Comparison of ENCODE assay signal across 9 mouse cellular contexts in the genomic region with DNA sequence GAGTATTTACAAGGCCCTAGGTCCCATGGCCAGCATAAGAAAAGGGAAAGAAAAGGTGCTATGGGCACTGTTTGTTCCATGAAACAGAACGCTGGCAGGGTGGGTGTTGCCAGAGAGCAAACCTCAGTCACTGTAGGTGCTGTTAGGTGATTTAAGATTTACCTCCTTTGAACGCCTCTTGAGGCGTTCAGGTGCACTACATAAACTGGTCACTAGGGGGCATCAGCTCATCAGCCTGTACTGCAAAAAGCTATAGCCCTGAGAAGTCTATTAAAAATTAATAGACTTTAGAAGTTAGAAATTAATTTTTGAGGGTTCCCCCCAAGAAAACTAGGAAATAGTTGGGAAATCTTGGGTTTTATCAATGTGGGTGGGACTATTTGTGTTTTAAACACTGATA. TPM values are rescaled to one million over a fixed set of nuclear protein-coding genes. Genes with fewer than 3 reads are reported as not detected.
A peak's percentile ranks its signal among the peaks of the same experiment; 100 is the strongest.
DNase-seq lines count a peak whose midpoint lies in the region; TF ChIP-seq lines count a peak whose summit lies in the region.
"Had no signal": no experiment of that assay in that cellular context is flagged by ENCODE, and none has a peak within 500 bp of the region (broad histone marks: within the 10 kb centered on the region; RNA-seq: fewer than 3 reads in every experiment).

No protein-coding gene starts in this region.

- WGBS in small intestine, adult 2 months: under 1% methylated on average over 3 of the region's 3 CpGs

- peak; percentile 85 for DNase-seq in CD4-positive helper T cell, adult 2 months (ENCODE audit: low read depth, low spot score)
- DNase-seq in MEL (ENCODE audit: low read depth, low spot score): peak; percentile 85
- DNase-seq in cerebellum, postnatal 10 days: peak; percentile 88 to 93
- peak; percentile 41 to 62 for DNase-seq in gastrocnemius, postnatal 4 days (ENCODE audit: low spot score in 2 of 2)
- DNase-seq in layer of hippocampus, adult 9-10 months (ENCODE audit: low spot score): peak; percentile 74
- DNase-seq in lung, postnatal 36 days: peak; percentile 92
- no peak for DNase-seq in Muller cell, postnatal 12 days (ENCODE audit: inconsistent ontology term)

- peak; percentile 97 for TF ChIP-seq RAD21 in MEL (IDR thresholded peaks at IDR 0.05; ENCODE audit: low read depth, low read length)

- no peak overlapping the region for H3K27ac ChIP-seq in MEL (ENCODE audit: control insufficient read depth, low read depth, low read length)
- H3K27ac ChIP-seq in small intestine, adult 2 months (ENCODE audit: insufficient read depth, low read depth, low read length): no peak overlapping the region
- H3K27ac ChIP-seq: hindbrain, embryonic 15.5 days had no signal

- no peak overlapping the region for H3K4me3 ChIP-seq in MEL (ENCODE audit: control insufficient read depth in 1 of 2, insufficient read depth in 1 of 2, low read depth in 2 of 2, low read length in 2 of 2)
- H3K4me3 ChIP-seq in small intestine, adult 2 months (ENCODE audit: low read depth, low read length): no peak overlapping the region
- H3K4me3 ChIP-seq: hindbrain, embryonic 15.5 days had no signal

- TF ChIP-seq POLR2A in MEL (IDR thresholded peaks at IDR 0.05; ENCODE audit: control insufficient read depth in 1 of 2, insufficient read depth in 1 of 2, low read depth in 1 of 2, low read length in 2 of 2, poor library complexity in 1 of 2): no peak
- TF ChIP-seq POLR2A in small intestine, adult 2 months (IDR thresholded peaks at IDR 0.05; ENCODE audit: low read depth, low read length): no peak

- H3K9ac ChIP-seq in MEL (ENCODE audit: control insufficient read depth, low read depth, low read length, poor library complexity, severe bottlenecking): no peak overlapping the region
- H3K9ac ChIP-seq: hindbrain, embryonic 15.5 days had no signal

- H3K27me3 ChIP-seq in MEL (ENCODE audit: control insufficient read depth in 1 of 2, insufficient read depth in 2 of 2, low read length in 2 of 2): no peaks in the 10 kb centered on the region
- H3K27me3 ChIP-seq in small intestine, adult 2 months (ENCODE audit: control insufficient read depth, insufficient read depth, low read length): no peaks in the 10 kb centered on the region
- H3K27me3 ChIP-seq: hindbrain, embryonic 15.5 days had no signal

- TF ChIP-seq CTCF in MEL (IDR thresholded peaks at IDR 0.05 in 2 of 3, conservative IDR thresholded peaks at IDR 0.05 in 1 of 3; ENCODE audit: control insufficient read depth in 1 of 3, insufficient read depth in 1 of 3, low read depth in 2 of 3, low read length in 3 of 3, poor library complexity in 1 of 3, severe bottlenecking in 1 of 3): peak; percentile 74 to 92 (median 88)
- peak; percentile 40; the same call in 1 of the 2 replicates for TF ChIP-seq CTCF in small intestine, adult 2 months (IDR thresholded peaks at IDR 0.05; ENCODE audit: extremely low read depth, insufficient read length, insufficient replicate concordance, low read depth, low read length)

- TF ChIP-seq EP300 in MEL (IDR thresholded peaks at IDR 0.05; ENCODE audit: low read depth in 1 of 2, low read length in 2 of 2): no peak

- H3K79me2 ChIP-seq in MEL (ENCODE audit: control insufficient read depth, insufficient read depth, low read length, poor library complexity): no peaks in the 10 kb centered on the region; the same call in 1 of the 2 replicates

- peaks cover 0 to 4% of the 10 kb centered on the region in 2 experiments; a peak in 2 of 4 replicates for H3K36me3 ChIP-seq in MEL (ENCODE audit: control insufficient read depth in 1 of 2, insufficient read depth in 2 of 2, low read length in 2 of 2)
- H3K36me3 ChIP-seq in small intestine, adult 2 months (ENCODE audit: control insufficient read depth, insufficient read depth, low read length): 0 out of 2 replicates have a peak, but pooled peaks cover 2% of the 10 kb centered on the region

- H3K9me3 ChIP-seq in MEL (replicated peaks; ENCODE audit: insufficient read depth, low read length): no peaks in the 10 kb centered on the region
- H3K9me3 ChIP-seq: hindbrain, embryonic 15.5 days had no signal

- H3K4me1 ChIP-seq in MEL (ENCODE audit: control insufficient read depth in 1 of 2, insufficient read depth in 2 of 2, low read length in 2 of 2): no peaks in the 10 kb centered on the region
- peaks cover 3% of the 10 kb centered on the region; the same call in 1 of the 2 replicates for H3K4me1 ChIP-seq in small intestine, adult 2 months (ENCODE audit: control insufficient read depth, insufficient read depth, insufficient read length, low read length)

TF ChIP-seq in MEL, 35 proteins besides CTCF, POLR2A, EP300 and RAD21:
- TF ChIP-seq E2F4 (IDR thresholded peaks at IDR 0.05; ENCODE audit: borderline replicate concordance, low read depth, low read length): no peak
- TF ChIP-seq SIN3A (IDR thresholded peaks at IDR 0.05; ENCODE audit: low read length): no peak
- no peak for TF ChIP-seq USF1 (IDR thresholded peaks at IDR 0.05; ENCODE audit: low read depth, low read length)
- TF ChIP-seq POLR2AphosphoS5 (IDR thresholded peaks at IDR 0.05; ENCODE audit: borderline replicate concordance, low read depth, low read length): no peak
- TF ChIP-seq MYC (IDR thresholded peaks at IDR 0.05; ENCODE audit: low read depth, low read length): no peak
- TF ChIP-seq MAZ (IDR thresholded peaks at IDR 0.05; ENCODE audit: low read depth, low read length): no peak
- TF ChIP-seq ETS1 (IDR thresholded peaks at IDR 0.05; ENCODE audit: low read depth, low read length): no peak
- no peak for TF ChIP-seq ZKSCAN1 (IDR thresholded peaks at IDR 0.05; ENCODE audit: low read depth, low read length)
- no peak for TF ChIP-seq MEF2A (IDR thresholded peaks at IDR 0.05; ENCODE audit: extremely low read depth, insufficient replicate concordance, low read depth, low read length, poor library complexity, severe bottlenecking)
- TF ChIP-seq ZC3H11A (IDR thresholded peaks at IDR 0.05; ENCODE audit: low read depth, low read length): peak; percentile 97
- peak; percentile 43; the same call in 1 of the 2 replicates for TF ChIP-seq ZNF384 (IDR thresholded peaks at IDR 0.05; ENCODE audit: low read depth, low read length)
- TF ChIP-seq ELF1 (IDR thresholded peaks at IDR 0.05; ENCODE audit: low read depth, low read length): no peak
- no peak for TF ChIP-seq MYB (IDR thresholded peaks at IDR 0.05; ENCODE audit: low read depth, low read length)
- TF ChIP-seq JUND (IDR thresholded peaks at IDR 0.05; ENCODE audit: low read depth, low read length): no peak
- no peak for TF ChIP-seq NRF1 (IDR thresholded peaks at IDR 0.05; ENCODE audit: insufficient read depth, low read depth, low read length, poor library complexity, severe bottlenecking)
- no peak for TF ChIP-seq TBP (IDR thresholded peaks at IDR 0.05; ENCODE audit: low read depth, low read length)
- TF ChIP-seq GATA1 (IDR thresholded peaks at IDR 0.05; ENCODE audit: low read depth, low read length): no peak
- TF ChIP-seq CHD1 (IDR thresholded peaks at IDR 0.05; ENCODE audit: low read depth, low read length): no peak
- no peak for TF ChIP-seq TAL1 (IDR thresholded peaks at IDR 0.05; ENCODE audit: low read length)
- TF ChIP-seq GABPA (IDR thresholded peaks at IDR 0.05; ENCODE audit: low read depth, low read length): no peak
- no peak for TF ChIP-seq NELFE (IDR thresholded peaks at IDR 0.05; ENCODE audit: low read depth, low read length)
- no peak; the same call in 1 of the 2 replicates for TF ChIP-seq ZMIZ1 (IDR thresholded peaks at IDR 0.05; ENCODE audit: low read depth, low read length)
- TF ChIP-seq CHD2 (IDR thresholded peaks at IDR 0.05; ENCODE audit: low read length): no peak
- TF ChIP-seq KAT2A (conservative IDR thresholded peaks at IDR 0.05; ENCODE audit: low read depth, low read length): no peak
- no peak for TF ChIP-seq MXI1 (IDR thresholded peaks at IDR 0.05; ENCODE audit: low read depth, low read length)
- no peak for TF ChIP-seq MAFK (IDR thresholded peaks at IDR 0.05; ENCODE audit: borderline replicate concordance, low read depth, low read length)
- no peak for TF ChIP-seq TCF12 (IDR thresholded peaks at IDR 0.05; ENCODE audit: low read depth, low read length)
- 0 out of 2 replicates have a peak, but pooled peaks have one; percentile 20 for TF ChIP-seq BHLHE40 (IDR thresholded peaks at IDR 0.05; ENCODE audit: borderline replicate concordance, low read depth, low read length)
- peak; percentile 96 for TF ChIP-seq SMC3 (IDR thresholded peaks at IDR 0.05; ENCODE audit: low read depth, low read length)
- TF ChIP-seq HCFC1 (IDR thresholded peaks at IDR 0.05; ENCODE audit: low read depth, low read length): no peak
- TF ChIP-seq POLR2AphosphoS2 (IDR thresholded peaks at IDR 0.05; ENCODE audit: low read length): no peak
- TF ChIP-seq MAX (IDR thresholded peaks at IDR 0.05; ENCODE audit: low read length): no peak
- TF ChIP-seq UBTF (IDR thresholded peaks at IDR 0.05; ENCODE audit: borderline replicate concordance, insufficient read depth, low read depth, low read length): no peak
- TF ChIP-seq RCOR1 (IDR thresholded peaks at IDR 0.05; ENCODE audit: low read depth, low read length): peak; percentile 22; the same call in 1 of the 2 replicates
- TF ChIP-seq USF2 (IDR thresholded peaks at IDR 0.05; ENCODE audit: borderline replicate concordance in 1 of 2, insufficient read depth in 1 of 2, low read depth in 1 of 2, low read length in 2 of 2): no peak

RNA-seq across cellular contexts. Expression of a gene that starts 3.0 kb away (rescaled TPM):
- 0.27 and 0.39 TPM in 2 replicates for total RNA-seq in MEL (2012; rRNA removed)
- 1 to 10 TPM in 1 of 2 experiments, not detected in 1; 3.4 TPM for polyA plus RNA-seq in MEL (2012; ENCODE audit: insufficient read depth in 1 of 2, insufficient read length in 2 of 2, low read depth in 1 of 2, low replicate concordance in 2 of 2, missing spikeins in 1 of 2)
- 10 to 100 TPM; 13.5 to 13.6 TPM for total RNA-seq in gastrocnemius, postnatal 4 days (2021)
- 27.1 and 31.8 TPM in 2 replicates for polyA plus RNA-seq in small intestine, adult 2 months (2012; rRNA removed)

RNA-seq across cellular contexts. Expression of a gene that starts 30.0 kb away (rescaled TPM):
- total RNA-seq in MEL (2012; rRNA removed): 183 and 220 TPM in 2 replicates
- 100 to 1,000 TPM; 296 to 591 TPM for polyA plus RNA-seq in MEL (2012; ENCODE audit: insufficient read depth in 1 of 2, insufficient read length in 2 of 2, low read depth in 1 of 2, low replicate concordance in 2 of 2, missing spikeins in 1 of 2)
- total RNA-seq in gastrocnemius, postnatal 4 days (2021): 100 to 1,000 TPM; 124 to 133 TPM
- 0.77 and 0.99 TPM in 2 replicates for polyA plus RNA-seq in small intestine, adult 2 months (2012; rRNA removed)

Comparison
In these comparisons a context has a peak if more than half of its experiments do, and no peak if none do; other contexts are left out.
1. RNA of a gene that starts 3.0 kb away (total RNA-seq): 13.5 to 13.6 TPM in gastrocnemius, postnatal 4 days; 0.27 to 0.39 TPM in MEL; every median in the first group is over 10 times any median in the second.